Mouse (Mus musculus) urinary bladder, postnatal 10 days (tissue): Measurements from ENCODE around the gene Snx1.

Source experiments
- DNase-seq: peaks from one replicate; pipeline ENCODE4 v3.0.0; 2022; ENCODE audit warnings: low spot score

The Snx1 gene

DNA sequence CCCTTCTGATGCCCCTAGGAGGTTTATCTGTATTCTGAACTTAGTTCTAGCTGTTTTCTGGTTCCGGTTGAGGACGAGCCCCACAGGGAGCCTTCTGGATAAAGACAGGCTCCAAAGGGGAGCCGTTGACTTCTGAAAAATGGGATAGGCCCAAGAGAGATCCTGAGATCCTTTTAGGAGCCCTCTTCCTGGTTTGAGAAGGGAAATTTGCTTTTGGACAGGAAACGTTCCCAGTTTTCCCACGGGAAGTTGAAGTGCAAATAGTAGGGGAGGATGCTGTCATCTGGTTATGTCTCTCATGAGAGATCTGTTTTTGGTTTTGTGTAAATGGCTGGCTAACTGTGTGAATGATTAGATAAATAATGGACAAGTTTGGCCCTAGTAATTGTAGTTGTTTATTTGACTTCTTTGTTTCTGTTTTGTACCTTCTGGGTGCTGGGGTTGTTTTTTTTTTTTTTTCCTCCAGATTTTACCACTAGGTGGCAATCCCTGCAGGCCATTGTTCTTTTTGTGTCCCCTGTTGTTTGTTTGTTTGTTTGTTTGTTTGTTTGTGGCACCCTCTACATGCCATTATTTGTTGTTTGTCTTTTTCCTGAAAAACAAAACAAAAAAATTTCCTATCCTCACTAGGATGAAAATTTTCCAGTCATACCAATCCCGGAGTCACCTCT is 76.3 kb downstream of the Snx1 start:
- DNase-seq, result no peak

- DNase-seq, result no peak
Observed at GRCm38 (mm10) chr9:66043241-66043640, 83.1 kb downstream of the Snx1 start.

- no peak for DNase-seq
Observed at GRCm38 (mm10) chr9:66042331-66042730, 84.1 kb downstream of the Snx1 start.

DNA sequence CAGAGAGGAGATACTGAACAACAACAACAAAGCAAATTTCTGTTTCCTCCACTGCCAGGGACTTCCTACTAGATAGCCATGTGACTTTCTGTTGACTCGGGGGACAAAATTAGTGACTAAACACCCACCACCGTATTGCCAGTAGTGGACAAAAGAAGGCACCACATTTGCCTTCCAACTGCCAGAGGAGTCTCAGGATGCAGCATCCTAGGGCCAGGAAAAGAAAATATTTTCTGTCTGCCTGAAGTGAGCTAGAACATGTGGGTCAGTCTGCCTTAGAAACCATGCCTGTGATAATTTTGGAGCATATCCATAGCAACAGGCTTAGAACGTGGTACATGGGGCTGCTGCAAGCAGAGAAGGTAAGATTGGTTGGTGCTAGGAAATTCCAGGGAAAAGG is 85.6 kb downstream of the Snx1 start:
- no peak for DNase-seq

- no peak for DNase-seq
Observed at GRCm38 (mm10) chr9:66039290-66039689, 87.1 kb downstream of the Snx1 start.

- DNase-seq, result no peak
Observed at GRCm38 (mm10) chr9:66038581-66038980, 87.8 kb downstream of the Snx1 start.
